Mouse (Mus musculus): ENCODE data around the gene Rabgap1l.
"Not testable (repeated sequence)": the region's sequence is repeated elsewhere in the genome, so short reads cannot be mapped to it uniquely, and the experiment has no call there.

Gene Rabgap1l

DNA sequence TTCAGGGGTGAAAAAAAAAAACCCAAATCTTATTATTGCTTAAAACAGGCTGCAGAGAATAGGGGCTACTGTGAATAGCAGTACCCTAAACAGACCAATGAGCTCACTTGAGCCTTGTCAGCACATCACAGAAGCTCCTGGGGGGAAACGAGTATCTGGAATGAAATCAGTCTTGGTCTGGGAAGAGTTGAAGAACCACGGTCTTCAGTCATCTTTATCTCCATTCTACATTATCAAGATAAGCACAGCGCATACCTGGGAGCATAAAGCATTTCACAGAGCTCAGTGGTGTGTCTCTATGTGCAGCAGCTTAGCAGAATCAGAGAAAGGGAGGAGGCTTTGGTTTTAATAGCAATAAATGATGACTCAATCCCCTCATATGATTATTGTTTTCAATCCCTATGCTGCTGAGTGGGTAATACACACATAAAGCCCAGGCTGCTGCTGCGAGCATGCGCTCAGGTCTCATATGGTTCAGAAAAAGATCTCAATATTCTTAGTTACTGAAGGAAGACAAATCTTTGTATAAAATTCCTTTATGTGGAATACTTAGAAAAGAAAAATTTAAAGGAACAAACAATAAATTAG is 505.9 kb downstream of the Rabgap1l start:
- in situ Hi-C loops (cut with MseI, MboI): no loop called here

DNA sequence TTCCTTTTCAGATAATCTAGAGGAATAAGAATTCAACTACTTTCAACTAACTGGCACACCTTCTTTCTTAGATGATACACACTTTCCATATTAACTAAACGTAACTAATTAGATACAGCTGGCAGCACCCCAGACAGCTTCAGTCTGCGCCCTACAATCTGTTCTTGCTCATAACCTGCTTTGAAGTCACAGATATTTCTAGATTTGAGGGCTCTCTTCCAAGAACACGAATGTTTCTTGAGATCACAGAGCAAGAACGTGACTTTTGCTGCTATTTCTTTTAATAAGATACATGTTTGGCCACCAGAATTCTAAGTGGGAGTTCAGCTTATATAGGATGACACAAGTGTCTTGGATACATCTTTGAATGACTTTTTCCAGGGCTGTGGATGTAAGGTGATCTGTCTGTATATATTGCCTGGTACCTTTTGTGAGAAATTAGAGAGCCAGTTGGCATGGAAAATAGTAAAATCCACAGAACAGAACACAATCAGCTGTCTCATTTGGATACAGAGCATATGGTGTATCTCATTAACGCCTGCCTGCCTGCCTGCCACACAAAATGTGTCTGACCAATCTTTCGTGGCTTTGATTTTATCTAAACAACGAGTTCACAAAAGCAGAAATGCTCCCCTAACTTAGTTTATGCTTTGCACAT is 506.5 kb downstream of the Rabgap1l start:
- in situ Hi-C loops (cut with MseI, MboI): no loop called here

DNA sequence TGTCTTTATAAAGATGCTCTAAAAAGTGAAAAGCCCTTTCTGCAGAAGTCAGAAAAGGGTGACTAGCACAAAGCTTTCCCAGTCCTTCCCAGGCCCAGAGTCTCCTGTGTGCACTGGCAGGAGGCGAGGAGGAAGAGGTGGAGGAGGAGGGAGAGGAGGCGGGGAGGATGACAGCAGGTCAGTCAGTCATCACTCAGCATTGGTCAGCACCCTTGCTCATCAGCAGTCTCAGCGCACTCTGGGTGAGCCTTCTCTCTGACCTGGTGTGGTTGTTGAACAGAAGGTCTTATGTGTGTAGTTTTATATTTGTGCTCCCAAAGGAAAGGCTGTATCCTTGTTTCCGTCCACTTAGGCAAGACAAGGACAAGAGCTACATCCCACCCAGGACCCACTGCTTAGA is 508.8 kb downstream of the Rabgap1l start:
- in situ Hi-C loops (cut with MseI, MboI): no loop called here

DNA sequence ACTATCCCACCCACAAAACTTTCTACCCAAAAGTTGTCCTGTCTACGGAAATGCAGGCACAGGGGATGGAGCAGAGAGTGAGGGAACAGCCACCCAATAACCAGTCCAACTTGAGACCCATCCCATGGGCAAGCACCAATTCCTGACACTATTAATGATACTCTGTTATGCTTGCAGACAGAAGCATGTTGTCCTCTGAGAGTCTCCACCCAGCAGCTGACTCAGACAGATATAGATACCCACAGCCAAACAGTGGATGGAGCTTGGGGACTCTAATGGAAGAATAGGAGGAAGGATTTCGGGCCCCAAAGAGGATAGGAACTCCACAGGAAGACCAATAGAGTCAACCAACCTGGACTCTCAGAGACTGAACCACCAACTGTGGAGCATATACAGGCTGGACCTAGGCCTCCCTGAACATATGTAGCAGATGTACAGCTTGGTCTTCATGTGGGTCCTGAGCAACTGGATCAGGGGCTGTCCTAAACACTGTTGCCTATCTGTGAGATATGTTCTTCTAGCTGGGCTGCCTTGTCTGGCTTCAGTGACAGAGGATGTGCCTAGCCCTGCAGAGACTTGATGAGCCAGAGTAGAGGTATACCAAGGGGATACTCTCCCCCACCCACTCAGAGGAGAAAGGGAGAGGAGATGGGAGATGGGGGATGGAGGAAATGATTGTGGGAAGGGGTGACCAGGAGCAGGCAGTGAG is 510.7 kb downstream of the Rabgap1l start:
- in situ Hi-C loops (cut with MseI, MboI): not testable (repeated sequence)

DNA sequence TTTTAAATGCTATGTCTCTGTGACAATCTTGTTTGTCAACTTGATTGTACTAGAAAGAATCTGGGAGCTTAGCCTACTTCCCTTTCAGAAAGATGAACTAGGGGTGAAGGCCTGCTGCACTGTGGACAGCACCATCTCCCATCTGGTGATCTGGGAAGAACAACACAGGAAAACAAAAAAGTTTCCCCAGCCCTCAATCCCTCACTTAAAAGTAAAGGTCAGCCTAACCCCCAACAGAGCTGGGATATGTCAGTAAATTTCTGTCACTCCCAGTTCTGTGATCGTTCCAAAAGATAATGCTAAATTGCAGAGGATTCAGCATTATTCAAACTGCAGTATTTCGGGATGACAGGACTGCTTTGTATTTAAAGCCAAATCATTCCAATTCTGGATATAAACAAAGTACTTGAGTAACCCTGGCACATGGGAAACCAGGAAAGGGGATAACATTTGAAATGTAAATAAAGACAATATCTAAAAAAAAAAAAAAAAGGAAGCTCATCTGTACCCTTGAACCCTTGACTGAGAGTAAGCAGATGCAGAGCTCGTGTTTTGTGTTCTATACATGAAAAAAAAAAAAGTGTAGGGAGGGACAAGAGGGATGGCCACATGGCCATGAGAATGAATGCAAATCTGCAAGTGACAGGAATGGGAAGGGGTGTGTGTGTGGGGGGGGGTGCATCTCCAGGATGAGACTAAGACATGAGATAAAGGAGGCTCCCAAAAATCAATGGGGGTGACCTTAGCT is 511.5 kb downstream of the Rabgap1l start:
- in situ Hi-C loops (cut with MseI, MboI): no loop called here

DNA sequence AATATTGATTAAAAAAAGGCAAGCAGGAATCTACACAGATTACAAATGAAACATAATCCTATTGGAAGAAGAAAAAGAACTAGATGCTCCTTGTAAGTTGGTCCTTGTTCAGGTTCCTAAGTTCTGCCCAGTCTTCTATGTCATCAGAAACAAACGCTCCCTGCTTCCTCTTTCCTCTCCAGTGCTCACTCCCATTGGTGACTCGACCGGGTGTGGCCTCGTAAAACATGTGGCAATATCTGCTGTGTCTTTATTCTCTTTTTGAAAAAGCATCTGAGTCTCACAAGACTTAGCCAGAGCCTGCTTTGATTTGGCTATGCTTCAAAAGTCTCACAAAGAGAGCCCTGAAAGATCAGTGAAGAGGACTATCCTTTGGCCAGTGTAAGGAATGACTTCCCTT is 512.4 kb downstream of the Rabgap1l start:
- in situ Hi-C loops (cut with MseI, MboI): no loop called here

DNA sequence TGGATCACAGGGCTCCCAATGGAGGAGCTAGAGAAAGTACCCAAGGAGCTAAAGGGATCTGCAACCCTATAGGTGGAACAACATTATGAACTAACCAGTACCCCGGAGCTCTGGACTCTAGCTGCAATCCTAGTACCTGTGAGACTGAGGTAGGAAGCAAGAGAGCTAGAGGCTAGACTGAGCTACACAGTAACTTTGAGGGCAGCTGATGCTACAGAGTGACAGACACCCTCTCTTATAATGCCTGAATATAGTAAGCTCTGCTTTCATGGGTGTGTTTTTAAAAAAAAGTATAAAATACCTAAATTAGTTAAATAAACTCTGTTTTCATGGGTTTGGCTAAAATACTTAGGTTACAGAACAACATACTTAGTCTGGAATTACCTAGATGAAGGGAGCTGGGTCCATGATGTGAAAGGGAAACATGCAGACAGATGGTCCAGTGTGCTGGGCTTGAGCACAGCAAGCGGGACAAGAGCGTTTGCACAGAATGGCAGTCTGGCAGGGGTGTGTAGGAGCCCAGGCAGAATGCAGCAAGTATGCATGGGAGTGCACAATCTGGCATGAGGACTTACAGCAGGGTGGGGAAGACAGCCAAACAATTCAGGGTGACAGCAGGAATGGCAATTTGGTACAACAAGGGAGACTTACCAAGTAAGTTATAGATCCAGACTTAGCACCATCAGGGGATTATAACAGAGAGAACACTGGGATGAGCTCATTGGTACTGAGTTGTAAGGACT is 514.9 kb downstream of the Rabgap1l start:
- in situ Hi-C loops (cut with MseI, MboI): no loop called here

DNA sequence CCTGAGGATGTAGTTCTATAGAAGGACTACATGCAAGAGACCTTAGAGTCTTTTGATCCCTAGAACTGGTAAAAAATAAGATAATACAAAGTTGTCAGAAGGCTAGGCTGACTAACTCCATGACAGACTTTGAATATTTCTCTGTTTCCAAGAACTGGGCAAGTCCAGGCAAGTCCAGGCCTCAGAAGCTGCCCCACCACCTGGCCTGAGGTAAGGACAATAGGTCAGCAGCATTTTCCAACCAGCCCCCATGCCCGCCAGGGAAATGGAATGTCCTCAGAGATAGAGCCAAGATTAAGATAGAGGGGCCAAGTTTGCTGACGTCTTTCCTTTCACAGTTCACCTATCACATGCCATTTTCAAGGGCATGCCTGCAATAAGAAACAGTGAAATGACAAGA is 517.8 kb downstream of the Rabgap1l start:
- in situ Hi-C loops (cut with MseI, MboI): no loop called here

DNA sequence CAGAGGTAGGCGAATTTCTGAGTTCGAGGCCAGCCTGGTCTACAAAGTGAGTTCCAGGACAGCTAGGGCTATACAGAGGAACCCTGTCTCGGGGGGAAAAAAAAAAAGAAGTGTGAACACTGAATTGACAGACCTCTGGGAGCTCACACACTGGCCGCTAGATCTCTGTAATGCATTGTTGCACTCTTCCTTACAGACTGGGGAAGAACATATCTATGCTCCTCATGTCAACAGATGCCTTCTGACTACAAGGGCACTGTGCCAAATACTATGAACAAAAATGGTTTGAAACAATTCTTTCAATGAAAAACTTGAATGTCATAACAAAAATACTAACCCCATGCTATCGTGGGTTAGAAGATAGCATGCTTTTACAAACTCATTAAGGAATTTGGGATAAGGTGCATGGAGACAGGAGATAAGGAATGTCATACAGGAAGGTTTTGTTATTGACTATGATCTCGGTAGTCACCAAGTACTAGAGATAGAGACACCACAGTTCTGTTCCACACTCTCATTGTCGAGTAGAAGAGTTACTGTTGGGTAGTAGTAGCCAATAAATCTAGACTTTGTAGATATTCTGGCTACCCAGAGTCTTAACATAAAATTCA is 519.8 kb downstream of the Rabgap1l start:
- in situ Hi-C loops (cut with MseI, MboI): no loop called here

DNA sequence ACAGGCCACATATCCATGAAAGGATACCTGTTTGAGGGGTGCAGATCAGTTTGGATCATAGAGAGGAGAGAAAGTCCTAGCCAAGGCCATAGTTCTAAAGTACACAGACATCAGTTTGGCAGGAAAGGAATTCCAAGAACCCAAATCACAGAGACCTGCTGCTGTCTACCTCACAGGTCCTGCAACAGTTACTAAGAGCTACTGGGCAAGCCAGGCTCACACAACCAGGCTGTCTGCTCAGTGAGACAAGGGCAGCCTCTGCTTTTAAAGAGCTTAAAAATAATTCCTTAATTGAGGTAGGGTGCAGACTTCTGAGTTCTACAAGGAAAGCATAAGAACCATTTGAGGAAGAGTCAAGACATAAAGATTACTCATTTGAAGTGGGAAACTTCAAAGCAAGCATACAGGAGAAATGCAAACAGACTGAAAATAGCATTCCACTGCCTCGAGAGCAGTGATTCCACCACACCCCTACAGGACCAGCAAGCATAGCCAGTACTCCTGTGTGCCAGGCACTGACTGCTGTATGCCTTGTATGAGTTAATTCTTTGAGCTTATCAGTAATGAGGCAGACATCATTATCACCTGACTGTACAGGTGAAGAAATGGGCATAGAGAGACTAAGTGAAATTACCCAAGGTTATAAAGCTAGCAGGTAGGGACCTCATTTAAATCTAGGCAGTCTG is 521.6 kb downstream of the Rabgap1l start:
- in situ Hi-C loops (cut with MseI, MboI): no loop called here

DNA sequence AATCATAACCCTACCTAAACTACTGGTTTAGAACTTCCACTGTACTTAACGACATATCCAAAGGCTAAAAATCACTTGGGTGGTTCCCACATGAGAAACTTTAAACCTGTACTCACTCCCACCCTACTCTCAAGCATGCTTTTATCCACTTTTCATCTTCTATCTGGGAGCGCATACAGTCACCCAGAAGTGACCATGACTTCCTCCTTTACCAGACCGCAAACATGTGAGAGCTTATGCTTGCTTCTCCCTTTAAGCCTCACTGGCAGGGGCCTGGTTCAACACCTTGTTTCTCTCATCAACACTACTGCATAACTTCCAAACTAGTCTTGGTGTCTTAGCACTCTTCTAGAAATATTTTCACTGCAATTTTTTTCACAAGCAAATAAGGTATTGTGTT is 524.7 kb downstream of the Rabgap1l start:
- in situ Hi-C loops (cut with MseI, MboI): no loop called here

DNA sequence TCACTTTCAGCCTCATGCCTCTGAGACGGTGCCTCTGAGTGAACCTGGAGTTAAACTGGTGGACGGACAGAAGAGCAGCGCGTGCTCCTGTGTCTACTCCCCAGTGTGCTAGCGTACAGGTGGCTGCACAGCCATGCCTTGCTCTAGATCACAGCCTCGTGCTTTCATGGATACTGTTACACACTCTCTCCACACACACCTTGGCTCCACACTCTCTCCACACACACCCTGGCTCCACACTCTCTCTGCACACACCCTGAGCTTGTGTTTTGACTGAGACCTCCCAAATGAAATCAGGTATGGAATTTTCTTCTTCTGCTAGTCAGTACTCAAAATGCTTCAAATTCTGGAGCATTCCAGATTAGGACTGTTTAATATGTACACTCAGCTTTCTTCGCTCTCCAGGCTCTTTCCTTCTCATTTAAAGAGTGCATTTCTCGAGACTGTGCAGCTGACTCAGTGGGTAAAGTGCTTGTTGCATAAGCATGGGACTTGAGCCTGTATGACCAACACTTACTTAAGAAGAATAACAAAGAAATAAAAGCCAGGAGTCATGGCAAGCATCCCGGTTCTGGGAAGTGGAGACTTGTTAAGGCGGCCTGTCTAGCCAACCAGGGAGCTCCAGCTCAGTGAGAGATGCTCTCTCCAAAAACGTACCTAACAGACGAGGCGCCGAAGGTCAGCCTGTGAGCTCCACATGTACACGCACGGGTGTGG is 529.2 kb downstream of the Rabgap1l start:
- in situ Hi-C loops (cut with MseI, MboI): no loop called here

DNA sequence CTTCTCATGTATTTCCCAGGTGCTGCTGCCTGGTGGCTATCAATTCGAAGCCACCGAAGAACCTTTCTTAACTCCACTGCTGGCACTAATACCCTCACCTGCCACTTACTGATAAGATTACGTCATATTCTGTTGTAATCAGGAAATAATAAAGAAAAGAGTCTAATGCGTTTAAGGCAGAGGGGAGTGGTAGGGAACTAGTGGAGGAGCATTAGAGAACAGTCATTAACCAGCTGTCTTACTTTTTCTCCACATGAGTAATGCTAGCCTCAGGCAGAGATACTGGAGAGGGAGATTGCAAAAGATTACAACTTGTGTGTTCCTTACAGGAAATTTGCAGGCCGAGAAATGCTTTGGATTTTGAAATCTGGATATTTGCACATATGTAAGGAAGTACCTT is 530.0 kb downstream of the Rabgap1l start:
- in situ Hi-C loops (cut with MseI, MboI): no loop called here

DNA sequence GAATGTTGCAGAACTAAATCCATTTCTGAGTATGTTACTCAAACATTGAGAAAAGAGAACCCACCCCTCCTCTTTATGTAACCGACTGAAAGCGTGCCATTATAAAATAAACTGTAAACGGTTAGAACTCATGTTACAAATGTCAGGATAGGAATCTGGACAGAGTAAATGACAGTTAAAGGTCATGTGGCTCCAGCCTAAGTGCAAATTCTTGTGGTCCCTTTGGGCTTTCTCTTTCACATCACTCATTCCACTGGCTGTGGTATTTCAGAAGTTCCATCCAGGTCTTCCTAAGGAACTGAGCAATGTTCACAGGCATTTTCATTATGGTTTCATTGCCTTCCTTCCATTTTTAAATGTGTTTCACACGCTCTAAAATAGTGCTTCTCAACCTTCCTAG is 530.6 kb downstream of the Rabgap1l start:
- in situ Hi-C loops (cut with MseI, MboI): no loop called here

DNA sequence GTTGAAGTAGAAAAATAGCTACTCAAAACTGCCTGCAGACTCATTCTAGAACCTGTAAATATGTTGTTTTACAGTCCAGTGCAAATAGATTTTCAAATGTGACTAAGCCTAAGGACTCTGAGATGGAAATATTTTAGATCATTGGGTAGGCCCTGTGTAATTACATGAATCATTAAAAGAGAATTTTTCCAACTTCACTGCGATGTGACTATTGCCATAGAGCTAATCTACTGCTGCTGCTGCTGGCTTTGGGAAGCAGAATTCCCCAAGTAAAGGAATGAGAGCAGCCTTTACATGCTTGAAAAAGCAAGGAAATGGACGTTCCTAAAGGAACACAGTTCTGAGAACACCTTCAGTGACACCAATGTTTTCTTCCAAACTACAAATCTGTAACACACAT is 531.2 kb downstream of the Rabgap1l start:
- in situ Hi-C loops (cut with MseI, MboI): no loop called here

DNA sequence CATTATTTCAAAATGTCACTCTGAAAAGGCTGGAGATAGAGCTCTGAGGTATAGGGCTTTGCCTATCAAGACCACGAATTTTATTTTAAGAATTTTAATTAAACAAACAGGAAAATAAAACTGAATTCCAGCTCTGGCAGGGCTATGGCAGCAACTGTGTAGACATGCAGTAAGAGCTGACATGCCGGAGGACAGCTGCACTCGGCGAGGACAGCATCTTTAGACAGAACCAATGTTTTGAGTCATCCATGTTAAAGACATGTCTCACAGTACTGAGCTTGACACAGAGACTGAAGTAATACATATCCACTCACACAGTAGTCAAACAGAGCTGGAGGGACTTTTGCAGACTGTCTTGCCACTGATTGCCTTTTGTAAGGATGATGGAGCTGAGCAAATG is 532.4 kb downstream of the Rabgap1l start:
- in situ Hi-C loops (cut with MseI, MboI): no loop called here

DNA sequence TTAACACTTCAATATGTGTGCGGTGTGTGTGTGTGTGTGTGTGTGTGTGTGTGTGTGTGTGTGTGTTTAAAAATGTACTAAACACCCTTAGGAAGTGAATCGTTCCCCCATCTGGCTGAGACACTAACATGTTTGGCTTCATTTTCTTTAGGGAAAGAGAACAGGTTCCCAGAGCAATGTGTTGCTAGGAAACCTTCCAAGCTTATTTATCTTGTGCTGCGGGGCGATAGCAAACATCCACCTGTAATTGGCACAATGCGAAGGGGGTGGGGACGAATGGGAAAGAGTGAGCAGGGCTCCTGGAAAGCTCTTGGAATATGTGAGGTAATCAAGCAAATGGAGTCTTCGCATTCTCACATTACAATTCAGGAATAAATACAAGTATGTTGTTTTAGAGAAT is 533.1 kb downstream of the Rabgap1l start:
- in situ Hi-C loops (cut with MseI, MboI): loop anchor here in 1 of 2 experiments (10.0 kb wide), 1 partner anchor 115 kb away; no protein-coding TSS in a partner anchor

DNA sequence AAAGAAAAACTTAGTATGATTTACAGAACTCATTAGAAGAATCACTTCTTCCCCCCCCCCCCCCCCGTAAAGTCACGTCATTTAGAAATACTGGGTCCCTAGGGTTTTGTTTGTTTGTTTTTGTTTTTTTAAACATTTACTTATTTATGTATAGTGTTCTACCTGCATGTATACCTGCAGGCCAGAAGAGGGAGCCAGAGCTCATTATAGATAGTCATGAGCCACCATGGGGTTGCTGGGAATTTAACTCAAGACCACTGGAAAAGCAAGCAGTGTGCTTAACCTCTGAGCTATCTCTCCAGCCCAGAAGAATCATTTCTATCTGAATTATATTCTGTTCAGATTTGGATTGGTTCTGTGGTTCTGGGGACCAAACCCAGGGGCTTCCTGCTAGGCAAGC is 539.9 kb downstream of the Rabgap1l start:
- in situ Hi-C loops (cut with MseI, MboI): loop anchor here in 1 of 2 experiments (10.0 kb wide), 1 partner anchor 122 kb away; no protein-coding TSS in a partner anchor

DNA sequence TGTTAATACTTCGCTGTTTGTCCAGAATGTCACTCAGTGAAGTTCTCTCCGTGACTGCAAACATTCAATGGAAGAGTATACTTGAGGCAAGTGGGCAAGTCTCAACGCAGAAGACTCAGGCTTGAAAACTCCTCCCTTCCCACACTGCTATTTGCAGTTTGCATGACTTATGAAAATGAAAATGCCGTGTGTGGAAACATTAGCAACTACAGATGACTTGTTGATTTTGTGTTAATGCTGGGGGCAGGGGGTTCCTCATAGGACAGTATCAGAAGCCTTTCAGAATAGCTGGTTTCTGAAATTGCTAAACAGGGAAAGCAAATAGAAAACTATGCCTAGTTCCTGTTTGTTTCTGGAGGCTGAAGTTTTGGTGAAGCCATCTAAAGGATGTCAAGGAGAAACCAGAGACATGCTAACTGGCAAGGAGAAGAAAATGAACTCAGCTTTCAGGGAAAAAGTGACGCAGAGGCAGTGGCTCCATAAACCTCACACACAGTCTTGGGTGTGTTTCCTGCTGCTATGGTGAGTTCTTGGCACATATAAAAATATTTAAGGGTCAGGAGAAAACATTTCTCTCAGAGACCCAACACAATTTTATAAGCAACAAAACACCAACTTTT is 541.5 kb downstream of the Rabgap1l start:
- in situ Hi-C loops (cut with MseI, MboI): loop anchor here in 1 of 2 experiments (10.0 kb wide), 1 partner anchor 123 kb away; no protein-coding TSS in a partner anchor

Measured in mouse trophoblast stem cell (cell line).